Mouse (Mus musculus) regulatory T cell (primary cell): ENCODE measurements around the gene Fbxo10.
"Not testable (repeated sequence)": the region's sequence is repeated elsewhere in the genome, so short reads cannot be mapped to it uniquely, and the experiment has no call there.

Experiments
- in situ Hi-C: fragments of 300-600 bp; cut with MboI, MseI; formaldehyde crosslinking; loops from one replicate; pipeline ENCODE4 v1.15.1; 2025; ENCODE audit warnings: high pct_unique_total_duplicates

The Fbxo10 gene

GRCm38 (mm10) chr4:45084021-45084894 is at the start of gene Fbxo10:
Fbxo10 (minus strand) TSS chr4:45084604.
- in situ Hi-C loops, result no loop called here

- in situ Hi-C loops, result no loop called here
Measured at GRCm38 (mm10) chr4:45131021-45131420, 46.6 kb upstream of the Fbxo10 start.

- in situ Hi-C loops, result no loop called here
Measured at GRCm38 (mm10) chr4:45121311-45121710, 36.9 kb upstream of the Fbxo10 start.

GRCm38 (mm10) chr4:45108456-45109110 is 24.2 kb upstream of the Fbxo10 start:
- in situ Hi-C loops, result loop anchor here (10.0 kb wide), 1 partner anchor 134 kb away; no protein-coding TSS in a partner anchor

GRCm38 (mm10) chr4:45107601-45108277 is 23.3 kb upstream of the Fbxo10 start, which contains the start of gene Tomm5:
Tomm5 (minus strand) TSS chr4:45108114.
- in situ Hi-C loops, result loop anchor here (10.0 kb wide), 1 partner anchor 133 kb away; no protein-coding TSS in a partner anchor

GRCm38 (mm10) chr4:45107066-45107465 is 22.7 kb upstream of the Fbxo10 start:
- in situ Hi-C loops, result loop anchor here (10.0 kb wide), 1 partner anchor 132 kb away; no protein-coding TSS in a partner anchor

GRCm38 (mm10) chr4:45106409-45106808 is 22.0 kb upstream of the Fbxo10 start:
- in situ Hi-C loops, result loop anchor here (10.0 kb wide), 1 partner anchor 132 kb away; no protein-coding TSS in a partner anchor

GRCm38 (mm10) chr4:45097198-45097872 is 12.9 kb upstream of the Fbxo10 start:
- in situ Hi-C loops, result no loop called here

- in situ Hi-C loops, result no loop called here
Measured at GRCm38 (mm10) chr4:45084895-45085290, 489 bp upstream of the Fbxo10 start.

GRCm38 (mm10) chr4:45083487-45083886 is 917 bp downstream of the Fbxo10 start:
- in situ Hi-C loops, result no loop called here

- in situ Hi-C loops, result no loop called here
Measured at GRCm38 (mm10) chr4:45082951-45083350, 1.5 kb downstream of the Fbxo10 start.

GRCm38 (mm10) chr4:45081041-45081440 is 3.4 kb downstream of the Fbxo10 start:
- in situ Hi-C loops, result not testable (repeated sequence)

- in situ Hi-C loops, result no loop called here
Measured at GRCm38 (mm10) chr4:45073544-45073943, 10.9 kb downstream of the Fbxo10 start.

- in situ Hi-C loops, result no loop called here
Measured at GRCm38 (mm10) chr4:45072261-45072973, 12.0 kb downstream of the Fbxo10 start.

GRCm38 (mm10) chr4:45067742-45068141 is 16.7 kb downstream of the Fbxo10 start:
- in situ Hi-C loops, result no loop called here

- in situ Hi-C loops, result no loop called here
Measured at GRCm38 (mm10) chr4:45066036-45066730, 18.2 kb downstream of the Fbxo10 start.

GRCm38 (mm10) chr4:45064577-45064976 is 19.8 kb downstream of the Fbxo10 start:
- in situ Hi-C loops, result no loop called here

- in situ Hi-C loops, result not testable (repeated sequence)
Measured at GRCm38 (mm10) chr4:45063836-45064235, 20.6 kb downstream of the Fbxo10 start.

GRCm38 (mm10) chr4:45055451-45055850 is 29.0 kb downstream of the Fbxo10 start:
- in situ Hi-C loops, result no loop called here

- in situ Hi-C loops, result no loop called here
Measured at GRCm38 (mm10) chr4:45054862-45055261, 29.5 kb downstream of the Fbxo10 start.
